Mouse (Mus musculus): Measurements from ENCODE around the gene Tek.

Gene Tek

GRCm38 (mm10) chr4:94803187-94803586 lies 64.1 kb downstream of the Tek start:
- no peak for DNase-seq (ENCODE audit: extremely low read depth, low read depth, low spot score)

GRCm38 (mm10) chr4:94810616-94811015 lies 71.5 kb downstream of the Tek start:
- no peak for DNase-seq (ENCODE audit: extremely low read depth, low read depth, low spot score)

DNA sequence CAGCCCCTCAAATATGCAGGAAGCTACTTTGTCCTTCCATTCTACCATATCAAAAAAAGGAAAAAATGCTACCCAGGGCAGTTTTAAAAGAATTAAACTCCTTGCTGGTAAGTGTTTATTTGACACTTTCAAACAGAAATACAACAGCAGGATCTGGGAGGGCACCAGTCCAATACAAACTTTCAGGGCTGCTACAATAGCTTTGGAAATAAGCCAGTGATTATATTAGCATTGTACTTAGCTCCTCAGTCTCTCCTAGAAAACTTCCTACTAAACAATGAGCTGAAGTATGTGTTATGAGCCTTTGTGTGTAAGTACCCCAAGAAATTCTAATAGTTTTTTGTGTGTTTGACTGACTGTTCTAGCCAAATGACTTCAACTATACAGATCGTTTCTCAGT lies 87.8 kb downstream of the Tek start:
- DNase-seq (ENCODE audit: extremely low read depth, low read depth, low spot score): no peak

GRCm38 (mm10) chr4:94827429-94827828 lies 88.3 kb downstream of the Tek start:
- DNase-seq (ENCODE audit: extremely low read depth, low read depth, low spot score): no peak

- DNase-seq (ENCODE audit: extremely low read depth, low read depth, low spot score): no peak
These were observed 90.9 kb downstream of the Tek start for GRCm38 (mm10) chr4:94829924-94830386.

GRCm38 (mm10) chr4:94837061-94837460 lies 98.0 kb downstream of the Tek start:
- no peak for DNase-seq (ENCODE audit: extremely low read depth, low read depth, low spot score)

GRCm38 (mm10) chr4:94853301-94853700 lies 114.2 kb downstream of the Tek start:
- DNase-seq (ENCODE audit: extremely low read depth, low read depth, low spot score): no peak

DNA sequence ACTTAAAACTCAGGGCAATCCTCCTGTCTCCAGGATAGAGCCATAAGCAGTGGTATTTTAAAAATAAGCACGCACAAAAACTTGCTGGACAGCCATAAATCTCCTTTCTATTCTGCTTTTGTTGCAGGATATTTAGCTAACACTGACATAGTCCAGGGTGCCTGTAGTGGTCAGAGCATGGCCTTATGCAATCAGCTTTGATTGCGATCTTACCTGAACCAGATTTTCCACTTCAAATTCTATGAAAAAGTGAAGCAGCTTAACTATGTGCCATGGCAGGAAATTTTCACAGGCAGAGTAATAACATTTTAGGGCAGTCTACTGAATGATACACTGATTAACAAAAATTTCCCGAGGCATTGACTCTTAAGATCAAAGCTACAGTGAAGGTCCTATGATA lies 115.2 kb downstream of the Tek start:
- peak; percentile 7 for DNase-seq (ENCODE audit: extremely low read depth, low read depth, low spot score)

DNA sequence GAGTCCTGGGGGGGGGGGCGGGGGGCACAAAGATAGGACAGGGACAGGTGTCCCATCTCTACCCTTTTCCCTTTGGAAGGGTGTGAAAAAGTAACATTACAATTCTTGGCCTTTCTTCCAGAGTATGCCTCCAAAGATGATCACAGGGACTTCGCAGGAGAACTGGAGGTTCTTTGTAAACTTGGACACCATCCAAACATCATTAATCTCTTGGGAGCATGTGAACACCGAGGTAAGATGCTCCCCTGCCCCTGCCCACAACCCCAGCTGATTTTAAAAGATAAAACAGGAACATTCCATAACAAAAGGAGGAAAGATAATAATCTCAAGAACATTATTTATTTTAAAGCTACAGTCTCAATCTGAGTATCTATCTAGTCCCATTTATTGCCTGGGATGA lies 116.1 kb downstream of the Tek start:
- DNase-seq (ENCODE audit: extremely low read depth, low read depth, low spot score): no peak

- DNase-seq (ENCODE audit: extremely low read depth, low read depth, low spot score): no peak
These were observed 161.7 kb downstream of the Tek start for GRCm38 (mm10) chr4:94900744-94901143.

DNA sequence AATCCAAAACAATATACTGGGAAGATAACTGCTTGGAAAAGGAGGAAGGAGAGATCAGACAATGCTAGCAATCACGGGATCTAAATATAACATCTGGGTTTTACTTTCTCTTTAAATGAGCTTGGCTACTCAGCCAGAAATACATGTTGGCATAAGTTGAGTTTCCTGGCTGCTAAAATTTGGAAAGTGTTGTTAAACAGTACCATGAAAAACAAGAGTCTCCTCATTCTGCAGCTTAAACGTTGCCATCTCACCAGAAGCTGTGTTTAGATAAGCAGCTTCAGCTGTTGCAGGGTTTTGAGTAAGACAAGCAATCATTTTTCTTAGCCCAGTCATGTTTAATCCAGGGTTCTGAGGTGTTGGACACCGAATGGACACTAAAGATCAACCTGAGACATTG lies 162.7 kb downstream of the Tek start:
- DNase-seq (ENCODE audit: extremely low read depth, low read depth, low spot score): no peak

Data from fat pad, adult 2 months (tissue).